Mouse (Mus musculus) olfactory bulb, adult 2 months (tissue): Measurements from ENCODE around the gene Zic2.

Source experiments
- CTCF ChIP-seq: fragments of 200-500 bp; IDR thresholded peaks from 2 replicates; pipeline ENCODE4 v1.5.1; 2012; ENCODE audit warnings: low read depth, mild to moderate bottlenecking, low read length, moderate library complexity; ENCODE audit not compliant: insufficient read depth
- POLR2A ChIP-seq: fragments of 200-500 bp; IDR thresholded peaks from 2 replicates; pipeline ENCODE4 v1.6.1; 2012; ENCODE audit warnings: mild to moderate bottlenecking, low read depth, low read length, moderate library complexity; ENCODE audit not compliant: insufficient read depth

GRCm38 (mm10) chr14:122475557-122476040 lies 364 bp downstream of the Zic2 start:
- TF ChIP-seq CTCF (no peak), POLR2A (no peak)
